Mouse (Mus musculus): ENCODE measurements around the gene Med7. TPM values are rescaled to one million over a fixed set of nuclear protein-coding genes. Genes with fewer than 3 reads are reported as not detected.

Med7 gene
- polyA plus RNA-seq, 1 experiment from 2014 or later: 60.1 TPM

DNA sequence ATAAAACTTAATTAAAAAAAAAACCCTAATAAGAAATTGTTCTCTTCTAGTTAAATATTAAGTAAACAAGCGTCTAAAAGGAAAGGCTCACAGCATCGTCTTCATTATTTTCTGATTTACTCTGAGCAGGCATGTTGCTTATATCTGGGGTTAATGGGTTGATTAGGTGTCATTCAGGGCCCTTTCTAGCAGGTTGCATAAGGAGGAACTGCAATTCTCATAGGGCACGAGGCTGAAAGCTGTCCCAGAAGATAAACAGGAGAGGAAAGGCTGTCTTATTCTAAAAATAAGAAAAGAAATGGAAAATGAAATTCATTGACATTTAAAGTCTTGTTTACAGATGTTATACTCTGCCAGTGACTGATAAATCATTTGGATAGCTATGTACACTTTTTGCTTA lies 23.2 kb downstream of the Med7 start:
- 65% methylated on average over 3 of the region's 3 CpGs for WGBS (ENCODE audit: insufficient replicate concordance)
- H3K27me3 ChIP-seq (ENCODE audit: control insufficient read depth, insufficient read depth, low read length): no peaks in the 10 kb centered on the region
- no peaks in the 10 kb centered on the region for H3K36me3 ChIP-seq (ENCODE audit: control insufficient read depth, insufficient read depth, low read length)
- ATAC-seq (replicated peaks; ENCODE audit: insufficient number of reproducible peaks, low FRiP score, low TSS enrichment): no peak
- no peak overlapping the region for H3K9ac ChIP-seq (ENCODE audit: low read depth, low read length)
- H3K9me3 ChIP-seq (replicated peaks; ENCODE audit: control insufficient read depth, low read length): no peaks in the 10 kb centered on the region
- H3K4me2 ChIP-seq: no peak overlapping the region
- no peak overlapping the region for H3K27ac ChIP-seq (ENCODE audit: low read depth, low read length)
- H3K4me1 ChIP-seq (ENCODE audit: control insufficient read depth, insufficient read depth, low read length): no peaks in the 10 kb centered on the region
- H3K4me3 ChIP-seq (ENCODE audit: low read depth, low read length): no peak overlapping the region

DNA sequence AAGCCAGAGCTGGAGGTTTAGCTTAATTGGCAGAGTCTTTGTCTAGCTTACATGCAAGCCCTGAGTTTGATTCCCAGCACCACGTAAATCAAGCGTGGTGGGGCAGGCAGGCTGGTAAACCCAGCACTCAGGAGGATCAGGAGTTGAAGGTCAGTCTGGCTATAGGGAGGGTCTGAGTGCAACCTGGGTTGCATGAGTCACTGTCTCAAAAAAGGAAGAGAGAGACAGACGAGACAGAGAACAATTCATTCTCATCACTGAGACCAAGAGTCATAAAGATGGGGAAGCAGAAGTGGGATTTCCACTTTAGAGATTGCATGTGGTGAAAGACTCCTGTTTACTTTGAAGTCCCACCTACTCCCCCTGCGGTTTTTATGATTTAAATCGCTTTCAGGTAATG lies 24.6 kb downstream of the Med7 start:
- H3K27me3 ChIP-seq (ENCODE audit: control insufficient read depth, insufficient read depth, low read length): no peaks in the 10 kb centered on the region
- no peaks in the 10 kb centered on the region for H3K4me1 ChIP-seq (ENCODE audit: control insufficient read depth, insufficient read depth, low read length)
- WGBS (ENCODE audit: insufficient replicate concordance): 70% methylated on average over 5 of the region's 5 CpGs
- no peaks in the 10 kb centered on the region for H3K9me3 ChIP-seq (replicated peaks; ENCODE audit: control insufficient read depth, low read length)
- no peaks in the 10 kb centered on the region for H3K36me3 ChIP-seq (ENCODE audit: control insufficient read depth, insufficient read depth, low read length)
- no peak overlapping the region for H3K4me3 ChIP-seq (ENCODE audit: low read depth, low read length)
- no peak for ATAC-seq (replicated peaks; ENCODE audit: insufficient number of reproducible peaks, low FRiP score, low TSS enrichment)
- H3K4me2 ChIP-seq: no peak overlapping the region
- H3K27ac ChIP-seq (ENCODE audit: low read depth, low read length): no peak overlapping the region
- H3K9ac ChIP-seq (ENCODE audit: low read depth, low read length): no peak overlapping the region

DNA sequence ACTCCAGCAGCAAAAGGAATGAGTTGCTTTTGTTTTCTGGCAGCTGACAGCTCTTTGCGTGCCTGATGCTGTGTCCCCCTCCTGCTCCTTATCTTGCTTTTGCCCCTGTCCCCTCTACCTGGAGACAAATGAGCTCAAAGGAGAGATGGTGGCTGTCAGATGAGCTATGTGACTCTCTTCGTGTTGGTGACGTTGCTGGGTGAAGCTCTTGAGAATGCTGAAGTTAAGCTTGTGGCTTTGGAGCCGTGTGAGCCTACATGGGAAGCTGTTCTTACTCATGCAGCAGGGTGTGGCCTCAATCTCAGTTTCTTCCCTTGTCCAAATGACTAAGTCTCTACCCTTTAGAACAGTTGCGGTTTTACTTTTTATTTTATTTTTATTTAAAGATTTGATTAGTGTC lies 25.2 kb downstream of the Med7 start:
- Histone ChIP-seq H3K4me2 (no peak overlapping the region), H3K4me3 (ENCODE audit: low read depth, low read length) (no peak overlapping the region), H3K9ac (ENCODE audit: low read depth, low read length) (no peak overlapping the region), H3K9me3 (replicated peaks; ENCODE audit: control insufficient read depth, low read length) (no peaks in the 10 kb centered on the region), H3K27ac (ENCODE audit: low read depth, low read length) (no peak overlapping the region), H3K27me3 (ENCODE audit: control insufficient read depth, insufficient read depth, low read length) (no peaks in the 10 kb centered on the region), H3K36me3 (ENCODE audit: control insufficient read depth, insufficient read depth, low read length) (no peaks in the 10 kb centered on the region), H3K4me1 (ENCODE audit: control insufficient read depth, insufficient read depth, low read length) (no peaks in the 10 kb centered on the region)
- no peak for ATAC-seq (replicated peaks; ENCODE audit: insufficient number of reproducible peaks, low FRiP score, low TSS enrichment)
- WGBS (ENCODE audit: insufficient replicate concordance): 38% methylated on average over 5 of the region's 5 CpGs

DNA sequence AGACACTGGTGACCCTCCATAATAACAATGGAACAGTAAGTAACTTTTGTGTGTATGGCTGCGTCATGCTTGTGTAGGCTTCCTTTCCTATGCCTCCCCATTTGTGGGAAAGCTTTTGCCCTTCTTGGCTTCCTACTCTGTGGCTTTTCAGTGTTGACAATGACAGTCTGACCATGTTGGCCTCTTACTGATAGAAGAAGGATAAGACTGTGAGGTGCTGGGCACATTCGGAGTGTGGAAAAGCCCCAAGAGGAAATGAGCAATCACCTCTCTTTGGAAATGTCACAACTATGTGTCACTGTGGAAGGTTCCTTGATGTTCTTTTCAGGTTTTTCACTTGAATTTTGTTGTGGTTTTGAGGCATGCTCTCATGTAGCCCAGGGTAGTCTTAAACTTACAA lies 30.2 kb downstream of the Med7 start:
- Histone ChIP-seq H3K4me3 (ENCODE audit: low read depth, low read length) (no peak overlapping the region), H3K9ac (ENCODE audit: low read depth, low read length) (no peak overlapping the region), H3K27me3 (ENCODE audit: control insufficient read depth, insufficient read depth, low read length) (no peaks in the 10 kb centered on the region), H3K9me3 (replicated peaks; ENCODE audit: control insufficient read depth, low read length) (no peaks in the 10 kb centered on the region), H3K36me3 (ENCODE audit: control insufficient read depth, insufficient read depth, low read length) (no peaks in the 10 kb centered on the region), H3K4me2 (no peak overlapping the region), H3K27ac (ENCODE audit: low read depth, low read length) (no peak overlapping the region), H3K4me1 (ENCODE audit: control insufficient read depth, insufficient read depth, low read length) (no peaks in the 10 kb centered on the region)
- 75% methylated on average over 2 of the region's 2 CpGs for WGBS (ENCODE audit: insufficient replicate concordance)
- ATAC-seq (replicated peaks; ENCODE audit: insufficient number of reproducible peaks, low FRiP score, low TSS enrichment): no peak

DNA sequence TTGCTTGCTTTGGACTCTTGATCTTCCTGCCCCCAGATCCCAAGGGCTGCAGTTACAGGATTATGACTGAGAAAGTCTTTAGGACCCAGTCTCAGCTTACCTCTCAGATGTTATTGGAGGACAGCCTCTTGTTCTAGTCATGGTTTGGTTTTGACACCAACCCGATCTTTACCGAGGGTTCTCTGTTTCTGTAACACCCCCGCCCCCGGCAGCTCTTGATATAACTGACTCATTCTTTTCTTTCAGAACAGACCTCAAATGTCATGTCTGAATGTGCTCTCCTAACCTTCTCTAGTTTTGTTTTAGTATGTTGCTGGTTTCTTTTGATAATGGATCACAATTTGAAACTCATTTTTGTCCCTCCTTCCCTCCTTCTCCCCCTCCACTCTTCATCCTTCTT lies 37.5 kb downstream of the Med7 start:
- H3K9ac ChIP-seq (ENCODE audit: low read depth, low read length): no peak overlapping the region
- no peaks in the 10 kb centered on the region for H3K9me3 ChIP-seq (replicated peaks; ENCODE audit: control insufficient read depth, low read length)
- 90% methylated on average over 4 of the region's 4 CpGs for WGBS (ENCODE audit: insufficient replicate concordance)
- no peak for ATAC-seq (replicated peaks; ENCODE audit: insufficient number of reproducible peaks, low FRiP score, low TSS enrichment)
- H3K4me1 ChIP-seq (ENCODE audit: control insufficient read depth, insufficient read depth, low read length): no peaks in the 10 kb centered on the region
- H3K4me3 ChIP-seq (ENCODE audit: low read depth, low read length): no peak overlapping the region
- H3K27ac ChIP-seq (ENCODE audit: low read depth, low read length): no peak overlapping the region
- H3K36me3 ChIP-seq (ENCODE audit: control insufficient read depth, insufficient read depth, low read length): no peaks in the 10 kb centered on the region
- no peaks in the 10 kb centered on the region for H3K27me3 ChIP-seq (ENCODE audit: control insufficient read depth, insufficient read depth, low read length)
- H3K4me2 ChIP-seq: no peak overlapping the region

DNA sequence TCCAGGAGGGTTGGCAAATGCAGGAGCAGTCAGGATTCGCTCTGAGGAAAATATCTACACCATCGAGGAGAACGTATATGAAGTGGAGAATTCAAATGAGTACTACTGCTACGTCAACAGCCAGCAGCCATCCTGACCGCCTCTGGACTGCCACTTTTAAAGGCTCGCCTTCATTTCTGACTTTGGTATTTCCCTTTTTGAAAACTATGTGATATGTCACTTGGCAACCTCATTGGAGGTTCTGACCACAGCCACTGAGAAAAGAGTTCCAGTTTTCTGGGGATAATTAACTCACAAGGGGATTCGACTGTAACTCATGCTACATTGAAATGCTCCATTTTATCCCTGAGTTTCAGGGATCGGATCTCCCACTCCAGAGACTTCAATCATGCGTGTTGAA lies 42.6 kb downstream of the Med7 start:
- Histone ChIP-seq H3K27ac (ENCODE audit: low read depth, low read length) (no peak overlapping the region), H3K9ac (ENCODE audit: low read depth, low read length) (no peak overlapping the region), H3K4me3 (ENCODE audit: low read depth, low read length) (no peak overlapping the region), H3K9me3 (replicated peaks; ENCODE audit: control insufficient read depth, low read length) (no peaks in the 10 kb centered on the region), H3K4me2 (no peak overlapping the region), H3K36me3 (ENCODE audit: control insufficient read depth, insufficient read depth, low read length) (no peaks in the 10 kb centered on the region), H3K4me1 (ENCODE audit: control insufficient read depth, insufficient read depth, low read length) (no peaks in the 10 kb centered on the region), H3K27me3 (ENCODE audit: control insufficient read depth, insufficient read depth, low read length) (no peaks in the 10 kb centered on the region)
- 83% methylated on average over 9 of the region's 9 CpGs for WGBS (ENCODE audit: insufficient replicate concordance)
- no peak for ATAC-seq (replicated peaks; ENCODE audit: insufficient number of reproducible peaks, low FRiP score, low TSS enrichment)

DNA sequence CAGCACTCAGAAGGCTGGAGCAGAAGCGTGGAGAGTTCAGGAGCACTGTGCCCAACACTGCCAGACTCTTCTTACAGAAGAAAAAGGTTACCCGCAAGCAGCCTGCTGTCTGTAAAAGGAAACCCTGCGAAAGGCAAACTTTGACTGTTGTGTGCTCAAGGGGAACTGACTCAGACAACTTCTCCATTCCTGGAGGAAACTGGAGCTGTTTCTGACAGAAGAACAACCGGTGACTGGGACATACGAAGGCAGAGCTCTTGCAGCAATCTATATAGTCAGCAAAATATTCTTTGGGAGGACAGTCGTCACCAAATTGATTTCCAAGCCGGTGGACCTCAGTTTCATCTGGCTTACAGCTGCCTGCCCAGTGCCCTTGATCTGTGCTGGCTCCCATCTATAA lies 43.8 kb downstream of the Med7 start:
- H3K36me3 ChIP-seq (ENCODE audit: control insufficient read depth, insufficient read depth, low read length): no peaks in the 10 kb centered on the region
- no peak overlapping the region for H3K27ac ChIP-seq (ENCODE audit: low read depth, low read length)
- H3K27me3 ChIP-seq (ENCODE audit: control insufficient read depth, insufficient read depth, low read length): no peaks in the 10 kb centered on the region
- no peak overlapping the region for H3K4me3 ChIP-seq (ENCODE audit: low read depth, low read length)
- no peak overlapping the region for H3K9ac ChIP-seq (ENCODE audit: low read depth, low read length)
- no peaks in the 10 kb centered on the region for H3K9me3 ChIP-seq (replicated peaks; ENCODE audit: control insufficient read depth, low read length)
- WGBS (ENCODE audit: insufficient replicate concordance): 78% methylated on average over 7 of the region's 7 CpGs
- no peak overlapping the region for H3K4me2 ChIP-seq
- H3K4me1 ChIP-seq (ENCODE audit: control insufficient read depth, insufficient read depth, low read length): no peaks in the 10 kb centered on the region
- no peak for ATAC-seq (replicated peaks; ENCODE audit: insufficient number of reproducible peaks, low FRiP score, low TSS enrichment)

DNA sequence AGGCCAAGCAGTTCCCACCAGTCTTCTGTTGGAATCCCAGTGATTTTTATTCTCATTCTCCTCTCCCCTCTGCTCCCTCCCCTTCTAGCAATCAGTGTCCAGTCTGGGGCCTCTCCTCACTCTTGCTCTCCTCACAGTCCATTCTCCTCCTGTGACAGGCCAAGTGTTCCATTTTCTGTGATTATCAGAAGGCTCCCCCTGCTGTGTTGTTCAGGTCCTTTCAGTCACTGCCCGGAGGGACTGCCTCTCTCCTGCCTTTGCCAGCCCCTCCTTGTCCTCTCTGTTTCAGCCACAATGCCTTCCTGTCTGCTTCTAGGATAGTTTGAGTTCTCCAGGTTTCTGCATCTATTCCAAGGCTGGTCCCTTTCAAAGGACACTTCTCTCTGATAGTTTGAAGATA lies 51.5 kb downstream of the Med7 start:
- Histone ChIP-seq H3K9ac (ENCODE audit: low read depth, low read length) (no peak overlapping the region), H3K9me3 (replicated peaks; ENCODE audit: control insufficient read depth, low read length) (no peaks in the 10 kb centered on the region), H3K27ac (ENCODE audit: low read depth, low read length) (no peak overlapping the region), H3K4me2 (no peak overlapping the region), H3K4me3 (ENCODE audit: low read depth, low read length) (no peak overlapping the region), H3K27me3 (ENCODE audit: control insufficient read depth, insufficient read depth, low read length) (no peaks in the 10 kb centered on the region), H3K36me3 (ENCODE audit: control insufficient read depth, insufficient read depth, low read length) (no peaks in the 10 kb centered on the region), H3K4me1 (ENCODE audit: control insufficient read depth, insufficient read depth, low read length) (no peaks in the 10 kb centered on the region)
- 32% methylated on average over 1 of the region's 1 CpGs for WGBS (ENCODE audit: insufficient replicate concordance)
- no peak for ATAC-seq (replicated peaks; ENCODE audit: insufficient number of reproducible peaks, low FRiP score, low TSS enrichment)

DNA sequence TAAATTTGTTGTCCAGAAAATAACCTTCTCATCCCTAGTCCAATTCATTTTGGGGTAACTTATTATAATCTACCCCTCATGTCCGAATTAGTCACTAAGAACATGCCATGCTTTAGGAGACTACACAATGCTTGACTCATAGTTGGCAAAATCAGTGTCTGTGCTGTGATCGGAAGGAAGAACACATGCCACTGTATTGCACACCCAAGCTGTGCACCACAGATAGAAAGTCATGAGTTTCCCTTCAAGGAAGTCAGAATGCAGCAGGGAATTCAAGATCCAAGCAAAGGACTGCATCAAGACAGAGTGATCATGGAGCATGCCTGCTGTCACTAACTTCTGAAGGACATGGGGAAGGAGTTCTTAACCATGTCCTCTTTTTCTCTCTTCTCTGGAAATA lies 51.9 kb downstream of the Med7 start:
- 83% methylated on average over 2 of the region's 2 CpGs for WGBS (ENCODE audit: insufficient replicate concordance)
- H3K27ac ChIP-seq (ENCODE audit: low read depth, low read length): no peak overlapping the region
- H3K9ac ChIP-seq (ENCODE audit: low read depth, low read length): no peak overlapping the region

More for the DNA sequence above, 51.9 kb downstream of the Med7 start:
- Histone ChIP-seq H3K36me3 (ENCODE audit: control insufficient read depth, insufficient read depth, low read length) (no peaks in the 10 kb centered on the region), H3K9me3 (replicated peaks; ENCODE audit: control insufficient read depth, low read length) (no peaks in the 10 kb centered on the region), H3K4me1 (ENCODE audit: control insufficient read depth, insufficient read depth, low read length) (no peaks in the 10 kb centered on the region), H3K4me2 (no peak overlapping the region), H3K4me3 (ENCODE audit: low read depth, low read length) (no peak overlapping the region), H3K27me3 (ENCODE audit: control insufficient read depth, insufficient read depth, low read length) (no peaks in the 10 kb centered on the region)
- no peak for ATAC-seq (replicated peaks; ENCODE audit: insufficient number of reproducible peaks, low FRiP score, low TSS enrichment)
